Mouse (Mus musculus) intestine, postnatal 0 days (tissue): Measurements from ENCODE around the gene Dcaf10. TPM values are rescaled to one million over a fixed set of nuclear protein-coding genes. Genes with fewer than 3 reads are reported as not detected.
A peak's percentile ranks its signal among the peaks of the same experiment; 100 is the strongest.

Source experiments
- ATAC-seq: fragments of 200-750 bp; cut with Nextera tagmentation; 2 replicates; pipeline ENCODE4 v1.8.0; 2017; ENCODE audit warnings: mild to moderate bottlenecking, moderate TSS enrichment, moderate library complexity
- H3K27ac ChIP-seq: fragments of 300-500 bp; sonication (generic); 2 replicates; pipeline ENCODE4 v1.5.1; 2014; ENCODE audit warnings: mild to moderate bottlenecking, low read depth, low read length, moderate library complexity
- H3K27me3 ChIP-seq: fragments of 300-500 bp; sonication (generic); replicated peaks from 2 replicates; pipeline ENCODE4 v1.6.1; 2014; ENCODE audit warnings: low read length, mixed read lengths; ENCODE audit not compliant: control insufficient read depth, insufficient read depth
- H3K36me3 ChIP-seq: fragments of 300-500 bp; sonication (generic); 2 replicates; pipeline ENCODE4 v1.6.1; 2014; ENCODE audit warnings: mild to moderate bottlenecking, moderate library complexity; ENCODE audit not compliant: control insufficient read depth, insufficient read depth
- H3K4me1 ChIP-seq: fragments of 300-500 bp; sonication (generic); replicated peaks from 2 replicates; pipeline ENCODE4 v1.6.1; 2014; ENCODE audit warnings: antibody characterized with exemption, low read length, mixed read lengths; ENCODE audit not compliant: control insufficient read depth, insufficient read depth
- H3K4me2 ChIP-seq: fragments of 300-500 bp; sonication (generic); replicated peaks from 2 replicates; pipeline ENCODE4 v1.6.1; 2014; ENCODE audit warnings: low read depth, mild to moderate bottlenecking, moderate library complexity
- H3K4me3 ChIP-seq: fragments of 300-500 bp; sonication (generic); 2 replicates; pipeline ENCODE4 v1.5.1; 2014; ENCODE audit warnings: low read depth, low read length
- H3K9ac ChIP-seq: fragments of 300-500 bp; sonication (generic); 2 replicates; pipeline ENCODE4 v1.6.1; 2014; ENCODE audit warnings: mild to moderate bottlenecking, low read depth, low read length
- H3K9me3 ChIP-seq: fragments of 300-500 bp; sonication (generic); 2 replicates; pipeline ENCODE4 v1.6.1; 2016; ENCODE audit warnings: mixed run types; ENCODE audit not compliant: control insufficient read depth
- CTCF ChIP-seq: sonication (generic); IDR thresholded peaks from 2 replicates; pipeline ENCODE4 v1.5.1; 2016; ENCODE audit warnings: low read depth, mild to moderate bottlenecking, control low read depth, antibody characterized with exemption, moderate library complexity
- WGBS: fragments of 180-500 bp; shearing (Covaris S2); extraction: QIAGEN DNeasy Blood & Tissue Kit; methylation state at CpG from one replicate; pipeline ENCODE4 v1.1.7; 2014; 5-methylcytosine and 5-hydroxymethylcytosine counted together
- polyA plus RNA-seq: library from polyadenylated mRNA; unstranded; fragments of >200 nt; fragmentation: Nextera tagmentation; extraction: Ambion mirVana; gene quantifications from 2 replicates; pipeline ENCODE4 v1.2.1, GENCODE M21; 2015

Gene Dcaf10
- polyA plus RNA-seq, 1 experiment from 2014 or later: 9.8 TPM

DNA sequence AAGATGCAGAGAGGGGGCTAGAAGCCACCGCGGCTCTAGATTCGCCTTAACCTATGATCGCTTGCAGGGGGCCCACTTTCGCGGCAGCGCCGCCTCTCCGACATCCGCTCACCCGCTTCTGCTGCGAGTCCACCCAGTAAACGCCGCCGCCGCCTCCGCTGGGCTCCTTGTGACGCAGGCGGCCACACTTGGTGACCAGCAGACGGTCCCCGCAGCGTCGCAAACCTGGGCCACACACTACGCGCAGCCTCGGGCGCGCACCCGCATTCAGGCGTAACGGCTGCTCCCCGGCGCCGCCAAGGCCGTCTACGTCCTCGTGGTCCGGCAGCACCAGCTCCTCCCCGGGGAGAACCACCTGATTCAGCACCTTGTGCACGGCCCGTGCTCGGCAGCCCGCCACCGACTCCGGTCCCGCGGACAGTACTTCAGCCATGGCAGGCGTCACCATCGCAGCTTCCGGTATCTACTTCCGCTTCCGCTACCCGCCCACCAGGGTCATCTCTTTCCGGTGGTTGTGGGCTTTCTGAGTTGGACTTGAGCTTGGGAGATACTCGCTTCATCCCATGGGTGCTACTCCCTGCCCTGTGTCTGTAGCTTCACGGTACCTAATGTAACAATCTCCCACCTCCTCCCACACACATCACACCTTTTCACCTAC lies 21.6 kb upstream of the Dcaf10 start:
- H3K4me1 ChIP-seq: no peaks in the 10 kb centered on the region
- peak overlapping the region; percentile 87 for H3K4me3 ChIP-seq
- H3K9ac ChIP-seq: peak overlapping the region; percentile 88
- TF ChIP-seq CTCF: peak; percentile 15; the same call in 1 of the 2 replicates
- WGBS: under 1% methylated on average over 54 of the region's 56 CpGs
- H3K27me3 ChIP-seq: no peaks in the 10 kb centered on the region
- ATAC-seq: peak; percentile 88
- no peaks in the 10 kb centered on the region for H3K9me3 ChIP-seq
- H3K36me3 ChIP-seq: peaks cover 25% of the 10 kb centered on the region
- peak overlapping the region; percentile 79 for H3K4me2 ChIP-seq
- peak overlapping the region; percentile 89 for H3K27ac ChIP-seq

DNA sequence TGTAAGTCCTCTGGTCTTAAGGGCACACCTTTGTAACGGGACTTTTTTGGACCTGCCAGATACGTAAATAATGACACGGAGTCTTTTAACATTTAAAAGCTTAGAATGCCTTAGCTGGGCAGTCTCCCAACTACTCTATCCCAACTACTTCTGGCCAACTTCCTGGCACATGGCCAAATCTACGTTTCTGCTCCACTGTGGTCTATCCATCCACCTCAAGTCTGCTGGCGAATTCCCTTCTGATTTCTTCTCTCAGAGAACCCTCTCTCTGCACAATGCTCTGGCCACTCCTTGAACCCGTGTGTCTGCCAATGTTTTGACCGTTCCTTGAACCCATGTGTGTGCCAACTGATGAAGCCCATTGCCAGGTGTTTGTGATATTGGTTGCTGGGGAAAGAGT lies 10.8 kb upstream of the Dcaf10 start:
- no peak for ATAC-seq
- WGBS: 74% methylated on average over 7 of the region's 7 CpGs
- TF ChIP-seq CTCF: no peak

DNA sequence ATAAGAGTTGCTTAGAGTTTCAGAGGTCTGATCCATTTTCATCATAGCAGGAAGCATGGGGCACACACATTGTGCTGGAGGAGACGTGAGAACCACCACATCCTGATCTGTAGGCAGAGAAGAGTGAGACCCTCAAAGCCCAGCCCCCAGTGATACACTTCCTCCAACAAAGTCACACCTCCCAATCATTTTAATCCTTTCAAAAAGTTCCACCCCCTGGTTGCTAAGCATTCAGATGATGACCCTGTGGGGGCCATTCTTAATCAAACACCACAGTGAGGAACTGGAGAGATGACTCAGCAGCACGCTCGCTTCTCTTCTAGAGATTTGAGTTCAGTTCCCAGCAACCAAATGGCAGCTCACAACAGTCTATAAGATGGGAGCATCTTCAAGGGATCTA lies 9.4 kb upstream of the Dcaf10 start:
- Histone ChIP-seq H3K4me1 (no peaks in the 10 kb centered on the region), H3K27ac (no peak overlapping the region), H3K4me3 (no peak overlapping the region), H3K36me3 (no peaks in the 10 kb centered on the region), H3K9me3 (no peaks in the 10 kb centered on the region), H3K9ac (no peak overlapping the region), H3K27me3 (no peaks in the 10 kb centered on the region), H3K4me2 (no peak overlapping the region)
- WGBS: 46% methylated on average over 3 of the region's 3 CpGs
- no peak for TF ChIP-seq CTCF
- no peak for ATAC-seq

More for the DNA sequence above, 10.8 kb upstream of the Dcaf10 start:
- no peaks in the 10 kb centered on the region for H3K9me3 ChIP-seq
- no peak overlapping the region for H3K4me3 ChIP-seq
- H3K4me2 ChIP-seq: no peak overlapping the region
- no peak overlapping the region for H3K9ac ChIP-seq
- no peak overlapping the region for H3K27ac ChIP-seq
- H3K4me1 ChIP-seq: no peaks in the 10 kb centered on the region
- H3K27me3 ChIP-seq: no peaks in the 10 kb centered on the region
- H3K36me3 ChIP-seq: no peaks in the 10 kb centered on the region

DNA sequence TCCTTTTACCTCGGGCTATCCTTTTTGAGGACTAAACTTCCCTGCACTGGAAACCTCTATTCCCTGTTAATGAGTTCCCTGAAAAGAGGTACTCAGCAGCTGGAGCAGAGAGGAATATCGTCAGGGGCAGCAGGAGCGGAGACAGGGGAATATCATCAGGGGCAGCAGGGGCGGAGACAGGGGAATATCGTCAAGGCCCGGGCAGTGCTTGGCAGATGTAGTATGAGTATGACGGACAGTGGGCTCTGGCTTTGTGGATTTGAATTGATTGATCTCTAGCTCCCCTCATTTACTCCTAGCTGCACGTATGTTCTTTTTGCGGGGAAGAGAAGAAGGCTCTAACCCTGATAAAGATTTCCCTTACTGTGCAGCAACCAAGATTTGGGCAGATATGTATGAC lies 675 bp upstream of the Dcaf10 start:
- Histone ChIP-seq H3K4me3 (peak overlapping the region; percentile 89), H3K9me3 (no peaks in the 10 kb centered on the region)

DNA sequence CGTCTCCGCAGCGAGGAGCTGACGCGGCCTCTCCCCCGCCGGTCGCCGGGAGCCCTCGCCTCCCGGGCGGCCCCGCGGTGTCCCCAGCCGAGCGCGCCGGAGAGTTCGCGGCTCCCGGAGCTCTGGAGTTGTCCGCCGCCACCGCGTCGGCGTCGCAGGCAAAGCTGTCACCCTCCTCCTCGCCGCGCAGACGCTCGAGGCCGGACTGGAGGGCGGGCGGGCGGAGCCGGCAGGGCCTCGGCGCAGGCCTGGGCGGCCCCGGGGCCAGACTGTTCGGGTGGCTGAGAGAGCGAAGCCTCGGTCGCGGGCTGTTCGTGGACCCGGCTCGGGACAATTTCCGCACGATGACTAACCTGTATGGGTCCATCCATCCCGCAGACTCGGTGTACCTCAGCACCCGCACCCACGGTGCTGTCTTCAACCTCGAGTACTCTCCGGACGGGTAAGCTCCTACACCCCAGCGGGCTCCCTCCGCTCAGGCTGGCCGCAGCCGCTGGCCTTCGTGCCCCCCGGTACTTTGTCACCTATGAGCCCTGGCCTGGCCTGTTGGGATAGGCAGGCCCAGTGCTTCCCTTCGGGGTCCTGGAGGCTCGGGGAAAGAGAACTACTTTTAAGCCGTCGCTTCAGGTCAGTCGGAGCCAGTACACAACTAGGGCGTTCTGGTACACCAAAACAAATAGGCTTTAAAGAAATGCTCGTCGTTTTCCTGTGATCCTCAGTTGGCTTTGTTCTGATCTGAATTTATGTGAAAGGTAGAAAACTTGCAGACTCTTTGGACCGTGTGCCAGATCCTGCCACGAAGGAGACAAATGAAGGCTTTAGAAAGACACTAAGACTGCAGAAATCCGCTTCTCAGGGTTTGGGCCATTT lies 620 bp downstream of the Dcaf10 start, which contains the start of gene Exosc3:
Gene Exosc3, minus strand, starts transcription at position 447 of the 870 bp plus-strand sequence.
- WGBS: under 1% methylated on average over 70 of the region's 76 CpGs
- TF ChIP-seq CTCF: no peak
- H3K36me3 ChIP-seq: no peaks in the 10 kb centered on the region
- peak within 1 kb of the TSS; percentile 96 for H3K9ac ChIP-seq
- H3K4me1 ChIP-seq: no peaks in the 10 kb centered on the region
- ATAC-seq: peak; percentile 87
- no peaks in the 10 kb centered on the region for H3K9me3 ChIP-seq
- no peaks in the 10 kb centered on the region for H3K27me3 ChIP-seq
- peak within 1 kb of the TSS; percentile 65 for H3K4me2 ChIP-seq
- H3K27ac ChIP-seq: peak within 1 kb of the TSS; percentile 99
- peak within 1 kb of the TSS; percentile 89 for H3K4me3 ChIP-seq

More for the DNA sequence above, 675 bp upstream of the Dcaf10 start:
- TF ChIP-seq CTCF: no peak
- Histone ChIP-seq H3K36me3 (no peaks in the 10 kb centered on the region), H3K27me3 (no peaks in the 10 kb centered on the region), H3K27ac (0 out of 2 replicates have a peak overlapping the region, but pooled peaks have one; percentile 99), H3K9ac (0 out of 2 replicates have a peak overlapping the region, but pooled peaks have one; percentile 96), H3K4me1 (no peaks in the 10 kb centered on the region), H3K4me2 (peak overlapping the region; percentile 65)
- no peak for ATAC-seq
- 65% methylated on average over 9 of the region's 9 CpGs for WGBS

DNA sequence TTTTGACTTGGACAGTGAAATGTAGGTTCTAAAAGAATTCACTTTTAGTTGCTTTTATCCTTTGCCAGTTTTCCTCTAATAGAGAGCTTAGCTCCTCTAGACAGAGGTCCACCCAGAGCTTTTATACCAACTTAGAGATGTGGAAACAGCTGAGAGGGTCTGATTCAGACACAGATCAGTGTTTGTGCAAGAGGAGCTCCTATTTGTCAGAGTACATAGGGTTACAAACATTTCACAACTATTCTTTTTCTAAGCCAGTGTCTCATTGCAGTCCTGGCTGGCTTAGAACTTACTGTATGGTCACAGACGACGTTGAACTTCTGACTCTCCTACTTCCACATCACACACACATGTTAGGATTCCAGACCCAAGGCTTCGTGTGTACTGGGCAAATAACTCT lies 14.8 kb downstream of the Dcaf10 start:
- H3K4me2 ChIP-seq: no peak overlapping the region
- peaks cover 15% of the 10 kb centered on the region for H3K36me3 ChIP-seq
- no peak overlapping the region for H3K4me3 ChIP-seq
- no peaks in the 10 kb centered on the region for H3K9me3 ChIP-seq
- no peak overlapping the region for H3K9ac ChIP-seq
- no peak for ATAC-seq
- H3K27ac ChIP-seq: no peak overlapping the region
- TF ChIP-seq CTCF: no peak
- 94% methylated on average over 3 of the region's 3 CpGs for WGBS
- H3K27me3 ChIP-seq: no peaks in the 10 kb centered on the region
- H3K4me1 ChIP-seq: no peaks in the 10 kb centered on the region
